Mouse (Mus musculus): Measurements from ENCODE around the gene Olfr628. TPM values are rescaled to one million over a fixed set of nuclear protein-coding genes. Genes with fewer than 3 reads are reported as not detected.

The Olfr628 gene
- not detected in 2 replicates for total RNA-seq (2023)

DNA sequence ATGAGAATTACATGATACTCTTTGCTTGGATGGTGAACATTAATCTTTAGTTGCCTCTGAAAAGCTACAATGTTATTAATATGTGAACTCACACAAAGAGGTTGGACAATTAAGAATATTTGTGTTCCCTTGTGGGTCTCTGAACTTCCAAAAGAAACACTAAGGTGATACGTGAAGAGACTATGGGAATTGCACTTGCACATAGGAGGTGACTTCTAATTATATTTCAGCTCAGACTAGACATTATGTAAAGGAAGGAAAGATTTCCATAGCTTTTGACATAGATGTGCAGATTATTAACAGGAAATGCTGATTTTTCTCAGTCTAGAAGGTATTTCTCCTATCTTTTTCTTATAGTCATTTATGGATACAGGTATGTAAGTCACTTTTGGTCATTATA is at the start of gene Olfr628:
Gene Olfr628 (plus strand): TSS at position 301 of the 400 bp plus-strand sequence.

GRCm38 (mm10) chr7:103682420-103682819 is 47.8 kb upstream of the Olfr628 start, which contains the start of gene Olfr625-ps1:
Gene Olfr625-ps1 (plus strand): TSS chr7:103682720.

GRCm38 (mm10) chr7:103714371-103714770 is 15.8 kb upstream of the Olfr628 start, which contains the start of gene Olfr243:
Gene Olfr243 (plus strand): TSS chr7:103714671.

DNA sequence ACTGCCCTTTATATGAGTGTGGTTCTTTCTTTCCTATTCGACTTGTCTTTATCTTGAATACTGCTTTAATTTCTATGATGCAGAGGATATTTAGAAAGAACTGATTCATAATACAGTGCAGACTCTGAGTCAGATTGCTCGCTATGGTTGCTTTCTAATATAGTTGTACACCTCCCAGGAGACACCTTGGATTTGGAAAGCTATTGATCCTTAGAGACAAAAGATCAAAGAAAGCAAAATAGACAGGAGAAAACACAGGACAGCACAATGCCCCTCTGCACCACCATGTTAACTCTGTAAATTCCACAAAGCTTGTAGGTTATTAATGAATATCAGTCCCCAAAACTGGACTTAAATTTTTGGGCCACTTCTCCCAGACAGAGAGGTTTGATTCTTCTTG is 14.7 kb downstream of the Olfr628 start, which contains the start of gene Olfr629:
Gene Olfr629 (minus strand): TSS at position 101 of the 400 bp plus-strand sequence.

GRCm38 (mm10) chr7:103757233-103757632 is 27.1 kb downstream of the Olfr628 start, which contains the start of gene Olfr630:
Gene Olfr630 (minus strand): TSS chr7:103757333.

GRCm38 (mm10) chr7:103771494-103771893 is 41.3 kb downstream of the Olfr628 start, which contains the start of gene Olfr69:
Gene Olfr69 (minus strand): TSS chr7:103771594.

DNA sequence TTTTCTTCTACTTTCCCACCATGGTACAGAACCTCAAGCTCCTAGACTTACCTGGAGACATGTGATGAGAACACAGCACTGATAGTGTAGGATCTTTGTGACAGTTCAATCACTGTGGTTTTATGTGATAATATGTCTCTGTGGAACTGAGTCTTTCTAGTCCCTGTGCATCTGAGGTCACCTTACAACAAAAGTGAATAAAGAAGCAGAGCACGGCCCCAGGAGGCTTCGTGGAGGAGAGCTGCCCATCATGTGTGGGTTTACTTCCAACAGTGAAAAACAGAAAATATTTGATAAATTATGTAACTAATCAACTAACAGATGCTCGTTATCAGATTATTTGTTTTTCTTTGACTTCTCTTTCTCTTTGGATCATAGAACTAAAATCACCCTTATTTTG is 49.4 kb downstream of the Olfr628 start, which contains the start of gene Olfr68:
Gene Olfr68 (minus strand): TSS at position 101 of the 400 bp plus-strand sequence.

Other genes with a start within 250 kb of the Olfr628 start
- gene Olfr609, start 232.3 kb upstream of the Olfr628 start, total RNA-seq (2023): not detected in 2 replicates
- not detected in 2 replicates for gene Olfr610, start 218.3 kb upstream of the Olfr628 start, total RNA-seq (2023)
- gene Olfr611, start 209.5 kb upstream of the Olfr628 start, total RNA-seq (2023): not detected in 2 replicates
- not detected in 2 replicates for gene Olfr612, start 187.7 kb upstream of the Olfr628 start, total RNA-seq (2023)
- gene Olfr613, start 182.3 kb upstream of the Olfr628 start, total RNA-seq (2023): not detected in 2 replicates
- not detected in 2 replicates for gene Olfr615, start 174.3 kb upstream of the Olfr628 start, total RNA-seq (2023)
- not detected in 2 replicates for gene Olfr616, start 161.2 kb upstream of the Olfr628 start, total RNA-seq (2023)
- not detected in 2 replicates for gene Olfr617, start 157.3 kb upstream of the Olfr628 start, total RNA-seq (2023)
- not detected in 2 replicates for gene Olfr618, start 140.3 kb upstream of the Olfr628 start, total RNA-seq (2023)
- gene Olfr619, start 129.8 kb upstream of the Olfr628 start, total RNA-seq (2023): not detected in 2 replicates
- not detected in 2 replicates for gene Olfr620, start 117.8 kb upstream of the Olfr628 start, total RNA-seq (2023)
- gene Olfr622, start 87.7 kb upstream of the Olfr628 start, total RNA-seq (2023): not detected in 2 replicates
- not detected in 2 replicates for gene Olfr623, start 66.7 kb upstream of the Olfr628 start, total RNA-seq (2023)
- not detected in 2 replicates for gene Olfr624, start 59.2 kb upstream of the Olfr628 start, total RNA-seq (2023)
- not detected in 2 replicates for gene Olfr625-ps1, start 47.7 kb upstream of the Olfr628 start, total RNA-seq (2023)
- gene Olfr243, start 15.7 kb upstream of the Olfr628 start, total RNA-seq (2023): not detected in 2 replicates
- gene Olfr629, start 14.6 kb downstream of the Olfr628 start, total RNA-seq (2023): not detected in 2 replicates
- gene Olfr630, start 27.0 kb downstream of the Olfr628 start, total RNA-seq (2023): not detected in 2 replicates
- not detected in 2 replicates for gene Olfr69, start 41.2 kb downstream of the Olfr628 start, total RNA-seq (2023)
- gene Olfr68, start 49.3 kb downstream of the Olfr628 start, total RNA-seq (2023): not detected in 2 replicates
- gene Olfr67, start 61.4 kb downstream of the Olfr628 start, total RNA-seq (2023): not detected in 2 replicates
- 16.2 and 21.8 TPM in 2 replicates for gene Hbb-bt, start 83.6 kb downstream of the Olfr628 start, total RNA-seq (2023)
- 59.0 and 111 TPM in 2 replicates for gene Hbb-bs, start 97.7 kb downstream of the Olfr628 start, total RNA-seq (2023)
- not detected in 2 replicates for gene Hbb-bh2, start 110.1 kb downstream of the Olfr628 start, total RNA-seq (2023)
- not detected in 2 replicates for gene Hbb-bh1, start 112.8 kb downstream of the Olfr628 start, total RNA-seq (2023)
- not detected in 2 replicates for gene Hbb-y, start 122.8 kb downstream of the Olfr628 start, total RNA-seq (2023)
- gene Olfr66, start 155.9 kb downstream of the Olfr628 start, total RNA-seq (2023): not detected in 2 replicates
- not detected in 2 replicates for gene Olfr64, start 164.1 kb downstream of the Olfr628 start, total RNA-seq (2023)
- not detected in 2 replicates for gene Olfr65, start 173.1 kb downstream of the Olfr628 start, total RNA-seq (2023)
- gene Olfr631, start 198.5 kb downstream of the Olfr628 start, total RNA-seq (2023): not detected in 2 replicates
- not detected in 2 replicates for gene Olfr632, start 204.0 kb downstream of the Olfr628 start, total RNA-seq (2023)
- gene Olfr633, start 214.1 kb downstream of the Olfr628 start, total RNA-seq (2023): not detected in 2 replicates
- gene Olfr635, start 240.8 kb downstream of the Olfr628 start, total RNA-seq (2023): not detected in 2 replicates